Mouse (Mus musculus): ENCODE measurements at regions not wholly inside any gene's neighbourhood (a gene's known extent, or its start where the extent isn't known, plus 50 kb on each side); places are given as distances from the start of the nearest gene placed in this dataset.

DNA sequence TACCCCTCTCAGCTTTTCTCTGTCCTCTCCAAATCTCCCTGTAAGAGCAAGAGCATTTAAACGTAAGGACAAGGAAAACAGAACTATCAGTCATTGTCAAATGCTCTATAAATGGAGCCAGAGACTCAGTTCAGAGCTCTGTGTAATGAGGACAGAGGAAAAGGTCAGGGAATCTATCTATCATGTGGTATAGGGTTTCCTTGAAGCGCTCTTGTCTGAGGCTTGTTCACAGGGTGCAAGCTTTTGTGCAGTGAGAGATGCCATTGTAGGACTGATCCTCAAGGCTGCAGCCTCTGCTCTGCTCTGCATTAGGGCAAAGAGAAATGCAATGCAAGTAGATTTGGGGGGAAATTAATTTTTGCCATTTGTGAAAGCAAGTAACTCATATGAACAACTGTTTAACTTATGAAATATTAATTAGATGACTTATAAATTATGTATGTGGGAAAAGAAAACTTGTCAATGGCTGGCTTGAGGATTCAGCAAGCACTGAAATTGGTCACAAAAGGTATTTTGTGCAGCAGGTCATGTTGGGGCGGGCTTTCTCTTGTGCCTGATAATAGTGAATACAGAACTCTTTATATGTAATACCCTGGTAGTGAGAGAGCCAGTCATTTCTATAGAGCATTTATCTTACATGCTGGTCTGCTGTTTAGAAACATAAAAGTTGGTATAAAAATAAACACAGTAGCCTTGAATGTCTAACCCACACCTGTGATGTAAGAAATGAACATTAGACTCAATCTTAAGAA lies 104.0 kb upstream of the Ednrb start:
- intact Hi-C loops (cut with DNase I; ENCODE audit: low total_unique reads), result no loop called here
- DNase-seq, result no peak

DNA sequence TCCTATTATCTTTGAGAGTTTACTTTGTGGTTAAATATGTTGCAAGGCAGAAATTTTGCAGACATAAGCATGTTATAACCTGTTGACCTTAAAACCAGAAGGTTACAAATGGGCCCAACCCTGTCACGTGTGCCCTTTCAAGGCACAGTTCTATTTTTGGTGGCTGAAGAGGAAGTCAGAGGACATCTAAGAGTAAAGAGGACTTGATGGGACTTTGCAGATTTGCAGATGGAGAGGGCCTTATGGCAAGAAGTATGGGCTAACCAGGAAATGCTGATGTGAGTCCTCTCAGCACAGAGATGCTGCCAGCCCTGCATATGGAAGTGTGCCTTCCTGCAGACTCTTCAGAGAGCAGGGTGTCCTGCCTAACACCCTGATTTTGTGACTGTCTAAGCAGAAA lies 101.6 kb upstream of the Ednrb start:
- DNase-seq, result no peak

DNA sequence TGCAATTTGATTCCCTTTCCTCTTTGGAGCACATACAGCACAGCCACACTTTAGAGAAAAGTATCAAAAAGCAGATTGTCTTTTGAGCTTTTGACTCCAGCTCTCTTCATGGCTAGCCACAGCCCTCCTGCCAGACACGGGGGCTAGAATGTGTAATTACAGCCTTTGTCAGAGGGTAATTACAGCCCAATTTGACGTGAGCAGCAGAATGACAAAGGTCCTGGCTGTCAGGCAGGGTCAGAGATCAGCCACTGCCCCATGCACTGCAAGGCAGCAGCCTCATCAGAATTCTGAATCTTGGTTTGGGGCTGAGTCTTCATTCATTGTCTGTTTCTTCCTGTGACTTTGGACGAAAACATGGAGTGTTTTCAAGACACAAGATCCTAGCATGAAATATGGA lies 95.7 kb upstream of the Ednrb start:
- intact Hi-C loops (cut with DNase I; ENCODE audit: low total_unique reads), result no loop called here
- DNase-seq, result no peak

More for the DNA sequence above, 101.6 kb upstream of the Ednrb start:
- intact Hi-C loops (cut with DNase I; ENCODE audit: low total_unique reads), result no loop called here

DNA sequence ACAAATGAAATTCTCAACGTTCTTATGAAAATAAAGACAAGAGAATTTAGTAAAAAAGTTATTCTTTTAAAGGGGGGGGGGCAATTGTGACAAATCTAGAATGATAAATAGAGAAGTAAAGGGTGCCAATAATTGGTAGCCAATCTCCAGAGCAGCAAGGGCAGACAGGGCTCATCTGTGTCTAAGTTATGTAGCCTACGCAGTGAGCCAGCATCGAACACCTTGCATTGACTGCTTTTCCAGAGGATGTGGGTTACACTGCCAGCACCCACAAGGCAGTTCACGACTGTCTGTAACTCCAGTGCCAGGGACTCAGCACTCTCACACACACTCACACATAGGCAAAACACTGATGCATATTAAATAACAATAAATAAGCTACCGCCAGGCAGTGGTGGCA lies 94.7 kb upstream of the Ednrb start:
- DNase-seq, result no peak
- intact Hi-C loops (cut with DNase I; ENCODE audit: low total_unique reads), result no loop called here

DNA sequence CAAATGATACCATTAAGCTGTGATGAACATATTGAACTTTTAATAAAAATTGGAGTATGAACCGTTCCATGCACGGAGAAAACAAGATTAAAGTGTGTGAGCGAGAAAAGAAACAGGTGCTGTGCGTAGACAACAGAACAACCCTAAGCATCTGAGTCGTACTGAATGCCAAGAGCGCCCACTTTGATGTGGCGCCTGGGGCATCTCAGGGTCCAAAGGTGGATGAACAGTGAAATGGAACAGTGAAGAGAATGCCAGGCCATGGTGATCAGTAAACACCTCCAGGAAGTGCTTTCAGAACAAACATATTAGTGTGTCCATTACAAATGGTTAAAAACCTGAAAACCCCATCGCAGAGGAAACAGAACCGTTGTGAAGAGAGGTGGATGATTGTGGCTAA lies 94.0 kb upstream of the Ednrb start:
- intact Hi-C loops (cut with DNase I; ENCODE audit: low total_unique reads), result no loop called here

DNA sequence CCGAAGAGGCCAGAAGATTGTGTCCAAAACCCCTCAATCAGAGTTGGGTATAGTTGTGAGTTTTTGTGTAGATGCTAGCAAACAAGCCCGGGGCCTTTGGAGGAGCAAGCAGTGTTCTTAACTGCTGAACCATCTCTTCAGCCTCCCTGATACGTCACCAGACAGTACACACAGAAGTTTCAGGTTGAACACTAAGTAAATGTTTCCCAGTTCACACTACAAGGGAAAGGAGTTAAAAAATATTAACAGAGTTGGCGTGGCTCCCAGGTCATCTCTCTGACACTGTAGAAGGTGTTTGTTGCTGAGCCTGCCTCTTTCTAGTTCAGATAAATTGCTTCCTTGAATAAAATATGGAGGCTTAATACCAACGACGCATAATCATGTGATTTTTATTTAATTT lies 93.5 kb upstream of the Ednrb start:
- intact Hi-C loops (cut with DNase I; ENCODE audit: low total_unique reads), result no loop called here

More for the DNA sequence above, 94.0 kb upstream of the Ednrb start:
- no peak for DNase-seq

DNA sequence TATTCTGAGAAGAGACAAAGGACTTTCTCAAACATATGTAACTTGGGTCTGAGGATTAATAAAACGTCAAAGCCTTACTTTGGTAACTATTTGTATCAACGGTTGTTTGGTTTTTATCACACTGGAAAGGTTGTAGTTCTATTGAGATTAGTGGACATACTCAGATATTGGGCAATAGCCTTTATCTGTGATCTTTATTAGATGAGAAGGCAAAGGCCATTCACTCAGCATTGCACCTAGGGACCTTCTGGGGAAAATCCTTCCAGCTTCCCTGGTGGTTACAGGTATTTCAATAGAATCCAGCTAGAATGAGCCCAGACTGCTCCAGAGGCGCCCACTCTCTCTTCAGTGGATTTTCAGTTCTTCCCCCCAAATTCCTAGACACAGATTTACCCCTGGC lies 89.6 kb upstream of the Ednrb start:
- DNase-seq, result no peak
- intact Hi-C loops (cut with DNase I; ENCODE audit: low total_unique reads), result no loop called here

More for the DNA sequence above, 93.5 kb upstream of the Ednrb start:
- DNase-seq, result no peak

DNA sequence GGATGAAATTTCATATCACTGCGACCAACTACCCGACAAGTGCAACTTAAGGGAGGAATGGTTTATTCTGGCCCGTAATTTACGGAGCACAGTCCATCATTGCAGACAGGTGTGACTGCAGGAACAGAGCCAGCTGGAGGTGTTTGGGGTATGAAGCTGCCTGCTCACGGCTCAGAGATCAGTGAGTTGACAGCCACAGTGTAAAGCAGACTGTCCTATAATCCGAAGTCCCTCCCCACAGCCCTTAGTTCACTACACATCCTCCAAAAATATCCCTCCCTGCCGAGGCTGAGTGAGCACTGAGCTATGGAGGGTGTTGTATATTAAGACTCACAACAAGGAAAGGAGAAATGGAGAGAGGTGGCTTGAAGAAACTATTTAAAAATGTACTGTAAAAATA lies 88.0 kb upstream of the Ednrb start:
- DNase-seq, result no peak
- intact Hi-C loops (cut with DNase I; ENCODE audit: low total_unique reads), result no loop called here

DNA sequence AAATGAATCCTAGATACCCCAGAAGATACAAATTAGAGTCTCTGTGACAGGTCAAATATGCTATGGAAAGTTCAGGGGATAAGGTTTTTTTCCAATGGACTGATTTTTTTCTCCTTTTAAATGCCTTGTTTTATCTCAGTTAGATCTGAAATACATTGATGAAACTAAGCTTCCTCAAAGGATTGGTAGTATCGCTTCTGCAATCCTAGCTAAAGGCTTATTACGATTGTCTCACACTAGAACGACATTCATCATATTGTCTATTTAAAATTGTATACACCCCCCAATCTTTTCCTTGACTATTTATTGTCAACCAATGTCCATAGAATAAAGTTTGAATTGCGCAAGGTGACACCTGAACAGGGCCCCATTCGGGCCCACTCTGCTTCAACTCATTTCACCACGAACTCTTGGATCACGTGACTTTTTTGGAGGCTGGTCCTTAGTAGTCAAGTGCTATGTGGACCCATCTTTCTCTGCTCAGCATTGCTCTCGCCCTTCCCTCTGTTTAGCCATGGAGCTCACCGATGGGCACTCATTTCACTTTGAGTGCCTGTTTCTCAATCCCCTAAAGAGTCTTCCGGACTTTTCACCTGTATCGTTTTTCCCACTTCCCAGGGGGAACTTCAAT lies 85.6 kb upstream of the Ednrb start:
- intact Hi-C loops (cut with DNase I; ENCODE audit: low total_unique reads), result no loop called here
- DNase-seq, result no peak

DNA sequence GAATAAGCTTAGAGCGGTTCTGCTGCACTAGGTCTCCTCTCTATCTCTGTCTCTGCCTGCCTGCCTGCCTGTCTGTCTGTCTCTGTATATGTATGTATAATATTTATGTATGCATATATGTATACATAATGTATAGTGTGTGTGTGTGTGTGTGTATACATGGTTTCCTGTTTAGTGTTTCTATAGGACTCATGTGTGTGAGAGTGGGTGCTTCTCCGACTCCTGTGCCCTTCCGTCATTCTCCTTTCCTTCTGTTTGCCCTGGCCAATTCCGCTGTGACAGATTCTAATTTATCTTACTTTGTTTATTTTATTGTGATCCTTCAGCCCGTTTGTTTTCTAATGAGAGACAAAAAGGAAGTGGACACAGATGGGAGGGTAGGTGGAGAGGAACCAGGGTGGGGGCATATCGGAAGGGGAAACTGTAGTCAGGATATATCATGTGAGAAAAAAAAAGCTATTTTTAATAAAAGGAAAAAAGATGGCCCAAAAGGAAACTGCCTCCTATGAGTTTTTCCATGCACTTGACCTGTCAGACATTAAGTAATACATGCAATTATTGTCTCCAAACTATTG lies 85.0 kb upstream of the Ednrb start:
- DNase-seq, result no peak
- intact Hi-C loops (cut with DNase I; ENCODE audit: low total_unique reads), result no loop called here

DNA sequence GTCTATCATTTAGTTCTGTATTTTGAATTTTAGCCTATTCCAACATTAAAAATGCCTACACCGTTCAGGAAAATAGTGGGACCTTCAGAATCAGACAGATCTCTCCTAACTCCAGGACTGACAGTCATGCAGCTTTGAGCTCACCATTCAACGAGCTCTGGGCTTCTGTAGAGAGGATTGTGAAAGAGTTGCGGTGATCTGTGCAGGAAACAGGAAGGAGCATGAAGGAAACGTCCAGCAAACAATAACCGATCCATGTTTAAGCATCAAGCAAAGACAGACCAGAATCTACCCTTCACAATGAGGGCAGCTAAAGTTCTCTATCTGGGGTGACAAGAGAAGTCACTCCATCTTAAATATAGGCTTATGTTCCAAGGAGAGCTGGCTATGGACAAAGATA lies 76.0 kb upstream of the Ednrb start:
- DNase-seq, result no peak

DNA sequence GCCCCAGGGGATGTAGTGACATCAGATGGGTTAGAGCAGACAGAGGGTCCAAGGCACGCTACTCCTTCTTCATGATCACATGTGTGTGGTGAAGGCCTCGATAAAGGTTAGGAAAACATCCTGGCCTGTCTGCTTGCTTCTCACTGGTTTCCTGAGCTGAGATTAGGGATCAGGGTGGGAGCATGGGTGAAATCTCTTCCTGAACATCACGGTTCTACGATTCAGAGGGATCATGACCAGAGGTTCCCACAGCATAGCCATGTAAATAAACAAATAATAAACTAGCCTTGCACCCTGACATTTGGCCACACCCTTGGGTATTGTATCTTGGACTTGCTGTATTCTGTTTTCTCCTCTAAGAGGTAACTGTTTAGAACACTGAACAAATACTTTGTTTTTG lies 75.2 kb upstream of the Ednrb start:
- DNase-seq, result no peak

More for the DNA sequence above, 76.0 kb upstream of the Ednrb start:
- intact Hi-C loops (cut with DNase I; ENCODE audit: low total_unique reads), result no loop called here

DNA sequence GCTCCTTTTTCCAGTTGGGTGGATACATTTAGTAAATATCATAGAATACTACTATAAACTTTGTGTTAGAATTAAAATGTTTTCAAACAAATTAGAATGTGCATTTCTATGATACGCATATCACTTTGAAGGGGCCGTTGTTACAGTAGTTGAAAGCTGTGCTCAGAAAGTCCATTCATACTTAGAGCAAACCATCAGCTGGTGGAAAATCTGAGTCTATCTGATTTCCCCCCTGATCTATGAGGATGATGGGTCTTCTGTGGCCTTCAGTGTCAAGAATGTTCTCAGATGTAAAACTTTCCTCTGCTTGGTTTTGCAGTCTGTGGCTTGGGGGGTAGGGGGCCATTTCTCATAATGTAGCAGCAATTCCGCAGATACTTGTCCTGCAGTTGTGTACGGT lies 69.3 kb upstream of the Ednrb start:
- DNase-seq, result no peak
- intact Hi-C loops (cut with DNase I; ENCODE audit: low total_unique reads), result no loop called here

More for the DNA sequence above, 75.2 kb upstream of the Ednrb start:
- intact Hi-C loops (cut with DNase I; ENCODE audit: low total_unique reads), result no loop called here

DNA sequence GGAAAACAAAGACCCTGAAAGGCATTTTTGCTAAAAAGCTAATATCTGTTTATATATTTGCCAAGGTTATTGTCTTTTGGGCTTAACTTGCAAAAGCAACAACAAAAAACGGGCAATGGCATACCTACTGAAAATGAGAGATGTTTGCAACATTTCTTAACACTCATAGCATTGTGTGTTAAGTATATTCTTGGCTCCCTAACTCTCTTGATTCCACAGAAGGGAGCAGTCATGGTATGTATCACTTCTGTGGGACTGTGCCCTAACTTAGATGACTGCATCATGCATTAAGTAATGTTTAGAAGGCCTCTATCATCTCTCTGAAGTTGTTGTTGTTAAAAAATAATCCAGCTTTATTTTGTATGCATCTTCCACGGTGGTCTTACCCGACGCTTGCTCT lies 67.5 kb upstream of the Ednrb start:
- intact Hi-C loops (cut with DNase I; ENCODE audit: low total_unique reads), result no loop called here
- no peak for DNase-seq

DNA sequence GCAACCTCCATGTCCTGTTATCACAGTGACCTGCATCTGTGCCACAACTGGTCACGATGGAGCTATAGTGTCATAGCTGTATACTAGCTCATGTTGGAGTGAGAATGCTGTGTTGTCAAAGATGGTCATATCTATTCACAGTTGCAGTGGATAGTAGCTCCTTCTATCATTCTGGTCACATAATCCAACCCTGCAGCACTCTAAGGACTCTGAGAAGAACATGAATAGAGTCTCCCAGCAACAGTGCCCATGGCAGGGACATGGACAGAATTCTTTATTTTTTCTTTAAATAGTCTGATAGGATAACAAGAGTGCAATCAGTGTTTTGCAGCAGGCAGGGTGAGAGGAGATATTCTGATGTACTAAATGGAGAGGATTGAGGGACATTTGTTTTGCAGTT lies 67.1 kb upstream of the Ednrb start:
- no peak for DNase-seq
- intact Hi-C loops (cut with DNase I; ENCODE audit: low total_unique reads), result no loop called here

DNA sequence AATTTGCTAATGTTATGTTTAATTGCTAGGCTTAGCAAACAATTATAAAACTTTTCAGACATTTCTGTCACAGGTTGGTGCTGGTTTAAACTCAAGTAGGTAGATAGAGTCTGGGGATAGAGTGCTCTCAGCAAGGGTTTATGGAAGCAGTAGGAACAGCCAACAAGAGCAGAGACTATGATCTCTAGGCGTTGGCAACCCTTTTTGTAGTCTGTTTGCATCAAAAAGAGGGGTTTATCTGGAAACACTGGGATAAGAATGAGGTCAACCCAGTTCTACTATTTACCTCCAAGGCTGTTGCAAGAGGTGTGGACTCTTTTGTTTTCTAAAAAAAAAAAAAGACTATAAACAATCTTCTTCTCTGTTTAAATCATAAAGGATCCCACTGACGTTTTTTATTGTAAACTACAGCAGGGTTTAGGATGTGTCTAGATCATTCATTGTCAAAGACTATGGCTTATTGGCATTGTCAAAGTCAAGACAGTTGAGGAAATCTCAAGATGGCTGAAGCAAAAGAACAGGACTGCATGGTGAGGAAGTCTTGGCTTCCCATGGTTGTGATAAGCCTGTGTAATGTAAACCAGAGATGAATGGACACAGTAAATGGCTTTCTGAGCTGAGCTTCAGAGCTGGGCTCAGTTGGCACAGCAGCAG lies 62.3 kb upstream of the Ednrb start:
- intact Hi-C loops (cut with DNase I; ENCODE audit: low total_unique reads), result no loop called here
- no peak for DNase-seq

DNA sequence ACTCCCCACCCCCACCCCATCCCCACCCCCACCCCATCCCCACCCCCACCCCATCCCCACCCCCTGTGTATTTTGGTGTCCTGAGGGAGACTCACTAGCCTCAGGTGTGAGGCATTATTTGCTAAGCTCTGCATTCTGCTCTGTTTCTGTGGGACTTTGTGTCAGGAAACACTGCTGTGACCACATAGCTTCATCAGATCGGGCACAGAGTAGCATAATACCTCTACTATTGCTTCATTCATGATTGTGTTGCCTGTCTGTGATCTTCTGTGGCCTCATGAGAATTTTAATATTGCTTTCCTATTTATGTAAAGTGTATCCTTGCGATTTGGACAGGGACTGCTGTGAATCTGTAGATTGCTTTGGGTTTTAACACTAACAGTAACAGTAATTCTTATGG lies 56.6 kb upstream of the Ednrb start:
- no peak for DNase-seq
- intact Hi-C loops (cut with DNase I; ENCODE audit: low total_unique reads), result no loop called here

DNA sequence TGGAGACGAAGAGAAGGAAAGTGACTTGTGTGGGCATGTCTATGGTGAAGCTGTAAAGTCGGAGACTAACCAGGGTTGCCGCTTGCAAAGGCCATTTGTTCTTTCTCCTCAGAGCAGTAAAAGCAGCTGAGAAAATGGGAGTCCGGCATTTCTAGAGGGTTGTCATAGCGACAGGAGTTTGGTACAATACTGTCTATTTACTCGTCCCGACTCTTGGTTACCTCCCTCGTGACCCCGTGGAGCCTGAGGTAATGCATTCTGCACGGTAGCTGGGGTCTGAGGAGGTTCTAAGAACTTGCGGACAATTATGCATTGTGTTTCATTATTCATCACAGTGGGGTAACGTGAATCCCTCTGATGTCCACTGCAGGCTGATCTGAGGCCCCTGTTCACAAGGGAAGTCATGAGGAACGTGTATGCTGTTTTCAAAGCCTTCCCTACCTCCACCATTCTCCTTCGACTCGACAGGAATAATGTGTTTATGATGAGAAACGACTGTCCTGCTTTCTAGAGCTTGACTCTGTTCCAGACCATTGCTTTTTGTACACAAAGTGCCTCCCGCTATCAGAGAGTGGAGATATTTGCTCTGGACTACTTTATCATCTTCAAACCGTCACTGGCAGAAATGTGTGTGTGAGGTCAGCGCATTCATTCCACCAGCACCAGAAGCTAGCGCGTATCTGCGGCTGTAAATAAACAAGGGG lies 55.1 kb upstream of the Ednrb start:
- intact Hi-C loops (cut with DNase I; ENCODE audit: low total_unique reads), result no loop called here
- DNase-seq, result no peak

DNA sequence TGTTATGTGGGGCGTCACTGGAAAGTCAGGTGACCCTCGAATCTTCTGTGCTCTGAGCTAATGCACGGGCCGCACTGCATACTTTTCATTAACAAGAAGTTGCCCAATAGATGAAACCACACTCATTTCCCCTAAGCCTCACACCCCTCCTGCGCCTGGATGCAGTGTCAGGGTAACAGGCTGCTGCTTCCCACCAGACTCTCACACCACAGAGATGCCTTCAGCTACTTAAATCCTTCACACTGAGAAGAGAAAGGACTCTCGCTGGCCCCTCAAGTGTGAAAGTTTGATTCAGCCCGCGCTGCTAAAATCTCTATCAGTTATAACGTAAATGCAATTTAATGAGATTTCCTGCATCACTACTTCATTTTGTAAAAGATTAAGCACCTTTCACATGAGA lies 54.5 kb upstream of the Ednrb start:
- intact Hi-C loops (cut with DNase I; ENCODE audit: low total_unique reads), result no loop called here
- DNase-seq, result no peak

DNA sequence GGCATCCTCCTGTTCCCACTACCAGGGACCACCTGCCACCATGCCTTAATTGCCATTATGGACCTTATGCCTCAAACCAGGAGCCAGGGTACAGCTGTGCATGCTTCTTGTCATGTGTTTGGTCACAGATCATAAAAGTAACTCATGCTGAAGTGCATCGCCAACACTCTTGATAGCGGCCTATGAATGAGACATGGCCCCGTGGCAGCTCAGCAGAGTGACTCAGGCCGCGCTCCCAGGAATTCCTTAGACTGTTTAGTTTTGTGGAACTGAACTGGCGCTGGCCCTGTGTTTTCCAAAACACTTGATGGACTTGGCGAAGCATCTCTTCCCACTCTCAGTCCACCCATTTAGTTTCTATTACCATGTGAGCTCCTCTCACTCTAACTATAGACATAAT lies 51.1 kb upstream of the Ednrb start:
- intact Hi-C loops (cut with DNase I; ENCODE audit: low total_unique reads), result no loop called here
- no peak for DNase-seq

Measured in gastrocnemius, postnatal 14 days (tissue).